Mouse (Mus musculus): ENCODE measurements around the gene Atp5h.

Gene Atp5h

DNA sequence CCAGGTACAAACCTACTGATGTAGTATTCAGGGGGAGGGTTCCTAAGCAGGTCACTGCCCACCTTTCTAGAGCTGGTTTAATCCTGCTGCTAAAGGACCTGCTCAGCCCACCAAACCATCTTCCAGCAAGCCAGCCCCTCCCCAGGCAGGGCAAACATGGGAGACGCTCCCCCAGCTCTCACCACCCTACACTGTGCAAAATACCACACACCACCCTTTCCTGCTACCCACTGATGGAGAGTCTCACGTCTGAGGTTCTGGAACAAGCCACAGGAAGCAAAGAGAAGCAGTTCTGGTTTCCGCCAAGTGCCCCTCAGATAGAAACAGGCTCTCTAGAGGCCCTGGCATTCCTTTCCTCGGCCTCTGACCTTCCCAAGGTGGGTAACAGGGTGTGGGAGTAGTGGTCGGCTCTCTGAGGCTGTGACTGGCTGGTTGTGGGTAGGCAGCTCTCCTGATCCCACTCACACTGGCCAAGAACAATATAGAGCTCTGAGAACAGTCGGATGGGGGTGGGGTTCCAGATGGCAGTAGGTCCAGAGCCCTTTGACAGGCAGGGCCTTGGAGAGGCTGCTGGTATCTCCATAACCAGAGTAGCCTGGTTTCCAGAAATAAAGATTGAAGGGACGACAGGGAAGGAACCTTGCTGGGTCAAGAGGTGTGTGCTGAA, 53.6 kb downstream of the Atp5h start:
- DNase-seq (ENCODE audit: low spot score): no peak

All from urinary bladder, postnatal 10 days (tissue).